In genomic region chr15:81031611-81032010, GRCm38 (mm10) we compare ENCODE assay signal across 17 mouse cellular contexts. TPM values are rescaled to one million over a fixed set of nuclear protein-coding genes. Genes with fewer than 3 reads are reported as not detected.
DNase-seq lines count a peak whose midpoint lies in the region; ATAC-seq and TF ChIP-seq lines count a peak whose summit lies in the region.
"Had no signal": no experiment of that assay in that cellular context is flagged by ENCODE, and none has a peak within 500 bp of the region (broad histone marks: within the 10 kb centered on the region; RNA-seq: fewer than 3 reads in every experiment).

No protein-coding gene starts in this region.

- intact Hi-C loops in heart, postnatal 10 days (cut with DNase I) = no loop called here
- intact Hi-C loops in heart, postnatal 25 days (cut with DNase I) = no loop called here

- no peaks in the 10 kb centered on the region for H3K27me3 ChIP-seq in spleen, adult 2 months (ENCODE audit: control insufficient read depth, insufficient read depth, low read length)
- no peaks in the 10 kb centered on the region for H3K27me3 ChIP-seq in limb, embryonic 10.5 days (ENCODE audit: low read depth, poor library complexity, severe bottlenecking)
- H3K27me3 ChIP-seq: limb, embryonic 15.5 days; liver, embryonic 15.5 days; neural tube, embryonic 15.5 days had no signal

- DNase-seq in heart, postnatal 10 days = peak; percentile 45 to 51
- DNase-seq in heart, postnatal 25 days (ENCODE audit: low spot score) = no peak
- no peak for DNase-seq in spleen, adult 2 months (ENCODE audit: low read depth in 1 of 2, low spot score in 2 of 2)
- no peak for DNase-seq in spleen, postnatal 4 days (ENCODE audit: low spot score in 2 of 2)
- DNase-seq in limb, embryonic 10.5 days (ENCODE audit: low spot score) = no peak
- no peak for DNase-seq in adrenal gland, adult 8-10 months
- DNase-seq: adrenal gland, postnatal 10 days; cerebellum, adult 18-20 months; cerebellum, postnatal 14 days had no signal

- H3K27ac ChIP-seq in spleen, adult 2 months (ENCODE audit: insufficient read depth, low read length) = peak overlapping the region; percentile 19
- peak overlapping the region; percentile 42; the same call in 1 of the 2 replicates for H3K27ac ChIP-seq in limb, embryonic 10.5 days
- H3K27ac ChIP-seq: limb, embryonic 15.5 days; liver, embryonic 15.5 days; macrophage; neural tube, embryonic 15.5 days had no signal

- WGBS in spleen, adult 2 months = 76% methylated on average over 4 of the region's 4 CpGs
- WGBS in limb, embryonic 10.5 days = 88% methylated on average over 4 of the region's 4 CpGs

- H3K4me3 ChIP-seq in spleen, adult 2 months (ENCODE audit: extremely low read depth, insufficient read depth, insufficient read length) = no peak overlapping the region
- no peak overlapping the region for H3K4me3 ChIP-seq in limb, embryonic 10.5 days
- H3K4me3 ChIP-seq: left cerebral cortex, adult 2 months; limb, embryonic 15.5 days; liver, embryonic 15.5 days; neural tube, embryonic 15.5 days had no signal

- peaks cover 57% of the 10 kb centered on the region for H3K4me1 ChIP-seq in spleen, adult 2 months (ENCODE audit: control insufficient read depth, insufficient read depth, insufficient read length)
- H3K4me1 ChIP-seq in limb, embryonic 10.5 days = peaks cover 59% of the 10 kb centered on the region

- H3K9me3 ChIP-seq in limb, embryonic 10.5 days (replicated peaks) = no peaks in the 10 kb centered on the region
- H3K9me3 ChIP-seq: limb, embryonic 15.5 days; liver, embryonic 15.5 days; neural tube, embryonic 15.5 days had no signal

- ATAC-seq in erythroid progenitor cell, adult 5-6 weeks (replicated peaks; ENCODE audit: low FRiP score, poor library complexity, severe bottlenecking) = no peak
- ATAC-seq: activated CD4-positive, CD25-positive, alpha-beta regulatory T cell, adult 4 months; forebrain, embryonic 14.5 days had no signal

- no peak for TF ChIP-seq POLR2A in spleen, adult 2 months (IDR thresholded peaks at IDR 0.05; ENCODE audit: low read depth, low read length)

- TF ChIP-seq CTCF in spleen, adult 2 months (IDR thresholded peaks at IDR 0.05; ENCODE audit: extremely low read depth, insufficient read depth, insufficient read length, insufficient replicate concordance) = no peak

- H3K36me3 ChIP-seq in spleen, adult 2 months (ENCODE audit: control insufficient read depth, insufficient read depth, low read length) = no peaks in the 10 kb centered on the region; the same call in 1 of the 2 replicates
- no peaks in the 10 kb centered on the region for H3K36me3 ChIP-seq in limb, embryonic 10.5 days
- H3K36me3 ChIP-seq: limb, embryonic 15.5 days; liver, embryonic 15.5 days; neural tube, embryonic 15.5 days had no signal

RNA-seq across cellular contexts. Expression of gene Sgsm3, which starts 54.0 kb away (rescaled TPM):
- total RNA-seq in heart, postnatal 10 days (2021) = 10 to 100 TPM in 1 of 2 experiments, 1 to 10 TPM in 1; 9.6 to 10.7 TPM
- 10 to 100 TPM; 10.8 to 12.8 TPM for total RNA-seq in heart, postnatal 25 days (2021)
- 12.6 and 13.8 TPM in 2 replicates for polyA plus RNA-seq in spleen, adult 2 months (2012; rRNA removed)
- polyA plus RNA-seq in limb, embryonic 10.5 days (2016; fragmentation: Nextera tagmentation; extraction: Ambion mirVana) = 26.2 and 29.1 TPM in 2 replicates
- total RNA-seq in adrenal gland, adult 8-10 months (2022) = 10 to 100 TPM; 21.3 to 32.9 (median 26.6) TPM
- 10.5 TPM in 1 of 2 replicates, not detected in the other for total RNA-seq in erythroid progenitor cell, adult 5-6 weeks (2015; ENCODE audit: low replicate concordance)
- total RNA-seq in erythroid progenitor cell, adult 5-6 weeks (2017; ENCODE audit: low replicate concordance) = 14.2 and 16.1 TPM in 2 replicates

Comparison
In these comparisons a context has a peak if more than half of its experiments do, and no peak if none do; other contexts are left out.
1. DNase-seq: peak in heart, postnatal 10 days (2 of 2); none in heart, postnatal 25 days (single experiment), spleen, adult 2 months (0 of 2), spleen, postnatal 4 days (0 of 2), limb, embryonic 10.5 days (single experiment) and adrenal gland, adult 8-10 months (single experiment).